In the genomic region with DNA sequence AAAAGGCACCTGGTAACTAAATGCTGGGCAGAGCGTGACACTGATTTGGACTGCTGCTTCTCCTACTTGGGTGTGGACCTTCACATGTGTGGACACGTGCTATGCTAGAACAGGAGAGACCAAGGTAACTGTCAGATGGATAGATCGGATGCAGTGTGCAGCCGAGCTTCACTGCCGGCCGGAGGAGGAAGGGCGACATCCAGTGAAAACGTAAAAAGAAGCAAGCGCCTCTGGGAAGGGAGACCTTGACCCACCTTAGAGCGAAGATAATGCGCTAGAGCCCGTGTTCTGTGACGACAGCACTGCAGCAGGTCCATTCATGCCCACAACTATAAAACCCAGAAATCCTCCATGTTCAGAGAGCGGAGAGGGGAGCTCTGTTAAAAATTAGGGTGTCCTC, we compare ENCODE assay signal across 16 mouse cellular contexts.
"Had no signal": no experiment of that assay in that cellular context is flagged by ENCODE, and none has a peak within 500 bp of the region (broad histone marks: within the 10 kb centered on the region; RNA-seq: fewer than 3 reads in every experiment).

No protein-coding gene starts in this region.

- H3K9me3 ChIP-seq: liver, embryonic 13.5 days; midbrain, embryonic 12.5 days; midbrain, embryonic 15.5 days; neural tube, embryonic 12.5 days; neural tube, embryonic 15.5 days; stomach, embryonic 15.5 days had no signal

- H3K27me3 ChIP-seq: liver, embryonic 13.5 days; midbrain, embryonic 12.5 days; midbrain, embryonic 15.5 days; neural tube, embryonic 12.5 days; neural tube, embryonic 15.5 days; stomach, embryonic 15.5 days had no signal

- H3K4me1 ChIP-seq: stomach, embryonic 15.5 days had no signal

- H3K4me2 ChIP-seq: liver, embryonic 13.5 days; midbrain, embryonic 12.5 days; midbrain, embryonic 15.5 days; neural tube, embryonic 12.5 days; neural tube, embryonic 15.5 days; stomach, embryonic 15.5 days had no signal

- H3K4me3 ChIP-seq: left cerebral cortex, adult 2 months; liver, embryonic 13.5 days; midbrain, embryonic 12.5 days; midbrain, embryonic 15.5 days; neural tube, embryonic 12.5 days; neural tube, embryonic 15.5 days; stomach, embryonic 15.5 days had no signal

- ATAC-seq: midbrain, embryonic 15.5 days had no signal

- DNase-seq: kidney, postnatal 10 days; kidney, postnatal 36 days; layer of hippocampus, postnatal 36 days; liver, embryonic 13.5 days; lung, adult 2 months; right cerebral cortex, adult 18-20 months; right cerebral cortex, postnatal 14 days; spleen, adult 18-20 months; thymus, postnatal 25 days had no signal

- H3K9ac ChIP-seq: liver, embryonic 13.5 days; midbrain, embryonic 12.5 days; midbrain, embryonic 15.5 days; neural tube, embryonic 12.5 days; neural tube, embryonic 15.5 days; stomach, embryonic 15.5 days had no signal

- H3K27ac ChIP-seq: left cerebral cortex, adult 2 months; liver, embryonic 13.5 days; macrophage; midbrain, embryonic 12.5 days; midbrain, embryonic 15.5 days; neural tube, embryonic 12.5 days; neural tube, embryonic 15.5 days; stomach, embryonic 15.5 days had no signal

- H3K36me3 ChIP-seq: midbrain, embryonic 15.5 days had no signal
